Mouse (Mus musculus) spleen, adult 12 weeks (tissue): Measurements from ENCODE around the gene Meaf6.

ENCODE experiments used
- DNase-seq: peaks from one replicate; pipeline ENCODE4 v3.0.0; 2022; ENCODE audit warnings: low spot score

Gene Meaf6

GRCm38 (mm10) chr4:125144627-125145026 lies 59.7 kb downstream of the Meaf6 start:
- no peak for DNase-seq

GRCm38 (mm10) chr4:125145213-125145612 lies 60.3 kb downstream of the Meaf6 start:
- no peak for DNase-seq

- no peak for DNase-seq
Measured at GRCm38 (mm10) chr4:125147970-125148369, 63.0 kb downstream of the Meaf6 start.

- DNase-seq = no peak
Measured at GRCm38 (mm10) chr4:125149460-125149859, 64.5 kb downstream of the Meaf6 start.

- no peak for DNase-seq
Measured at GRCm38 (mm10) chr4:125152469-125152868, 67.5 kb downstream of the Meaf6 start.

GRCm38 (mm10) chr4:125153659-125154241 lies 68.8 kb downstream of the Meaf6 start:
- DNase-seq = no peak

GRCm38 (mm10) chr4:125155646-125156045 lies 70.7 kb downstream of the Meaf6 start:
- DNase-seq = no peak

- DNase-seq = no peak
Measured at GRCm38 (mm10) chr4:125157322-125157721, 72.4 kb downstream of the Meaf6 start.

GRCm38 (mm10) chr4:125158081-125158480 lies 73.1 kb downstream of the Meaf6 start:
- DNase-seq = no peak

GRCm38 (mm10) chr4:125158581-125159317 lies 73.8 kb downstream of the Meaf6 start:
- no peak for DNase-seq

GRCm38 (mm10) chr4:125160320-125160950 lies 75.5 kb downstream of the Meaf6 start:
- peak; percentile 53 for DNase-seq

GRCm38 (mm10) chr4:125160951-125161331 lies 76.0 kb downstream of the Meaf6 start:
- DNase-seq = no peak

GRCm38 (mm10) chr4:125161392-125161791 lies 76.5 kb downstream of the Meaf6 start:
- DNase-seq = no peak

- DNase-seq = no peak
Measured at GRCm38 (mm10) chr4:125162701-125163100, 77.8 kb downstream of the Meaf6 start.
